Mouse (Mus musculus) midbrain, embryonic 10.5 days (tissue): ENCODE measurements at regions not wholly inside any gene's neighbourhood (a gene's known extent, or its start where the extent isn't known, plus 50 kb on each side); places are given as distances from the start of the nearest gene placed in this dataset.

ENCODE experiments used
- DNase-seq: peaks from one replicate; pipeline ENCODE4 v3.0.0-alpha.2; 2017; ENCODE audit warnings: low spot score
- H3K27ac ChIP-seq: fragments of 300-500 bp; sonication (generic); replicated peaks from 2 replicates; pipeline ENCODE4 v1.5.1; 2016; ENCODE audit warnings: mild to moderate bottlenecking
- H3K27me3 ChIP-seq: fragments of 300-500 bp; sonication (generic); 2 replicates; pipeline ENCODE4 v1.6.1; 2016; ENCODE audit warnings: low read depth, mild to moderate bottlenecking; ENCODE audit not compliant: poor library complexity, severe bottlenecking
- H3K36me3 ChIP-seq: fragments of 300-500 bp; sonication (generic); 2 replicates; pipeline ENCODE4 v1.6.1; 2016; ENCODE audit warnings: mild to moderate bottlenecking, moderate library complexity
- H3K4me1 ChIP-seq: fragments of 300-500 bp; sonication (generic); 2 replicates; pipeline ENCODE4 v1.6.1; 2016
- H3K4me3 ChIP-seq: fragments of 300-500 bp; sonication (generic); 2 replicates; pipeline ENCODE4 v1.5.1; 2016; ENCODE audit warnings: mild to moderate bottlenecking, moderate library complexity
- H3K9me3 ChIP-seq: fragments of 300-500 bp; sonication (generic); replicated peaks from 2 replicates; pipeline ENCODE4 v1.6.1; 2016; ENCODE audit warnings: mild to moderate bottlenecking
- WGBS: fragments of 180-500 bp; shearing (Covaris S2); methylation state at CpG from one replicate; pipeline ENCODE4 v1.1.7; 2016; 5-methylcytosine and 5-hydroxymethylcytosine counted together

- Histone ChIP-seq H3K9me3 (no peaks in the 10 kb centered on the region), H3K36me3 (no peaks in the 10 kb centered on the region)
- WGBS, result 81% methylated on average over 4 of the region's 4 CpGs
Observed at GRCm38 (mm10) chr4:22274178-22274577, 83.2 kb upstream of the Fbxl4 start.

DNA sequence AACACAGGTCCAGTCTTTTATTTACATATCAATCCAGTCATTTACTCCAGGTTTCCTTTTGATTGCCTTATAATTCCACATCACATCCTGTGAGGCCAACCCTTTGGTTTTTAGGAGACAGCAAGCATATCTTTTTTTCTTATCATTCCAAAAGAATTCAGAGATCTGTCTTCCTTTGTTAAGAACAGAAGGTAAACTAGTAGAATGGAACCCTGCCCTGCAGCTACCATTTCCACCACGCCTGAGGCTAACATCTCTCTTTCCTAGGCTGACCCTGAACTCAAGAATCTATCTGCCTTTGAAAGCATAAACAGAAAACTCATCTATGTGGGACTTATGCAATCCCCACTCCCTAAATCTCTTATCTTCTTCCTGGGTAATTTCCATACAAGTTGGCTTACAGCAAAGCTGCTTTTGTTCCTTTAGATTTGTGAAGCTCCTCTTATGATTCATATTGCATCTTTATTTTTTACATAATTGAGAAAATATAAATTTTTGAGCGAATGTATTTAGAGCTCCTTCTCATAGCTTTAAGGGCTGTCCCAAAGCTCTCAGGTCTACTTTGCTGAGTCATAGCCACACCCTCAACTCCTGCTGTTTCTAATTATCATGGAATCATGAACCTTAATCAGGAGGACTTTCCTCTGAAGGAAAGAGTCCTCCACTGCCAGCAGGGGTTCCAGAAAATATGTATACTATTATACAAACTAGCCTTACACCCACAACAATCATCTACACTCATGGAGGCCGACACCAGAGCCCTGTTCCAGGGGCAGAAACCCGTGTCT lies 74.6 kb upstream of the Fbxl4 start:
- Histone ChIP-seq H3K4me1 (no peaks in the 10 kb centered on the region), H3K4me3 (no peak overlapping the region), H3K36me3 (no peaks in the 10 kb centered on the region), H3K27me3 (no peaks in the 10 kb centered on the region), H3K27ac (no peak overlapping the region), H3K9me3 (no peaks in the 10 kb centered on the region)
- DNase-seq, result no peak
- WGBS, result 76% methylated on average over 4 of the region's 4 CpGs

More at GRCm38 (mm10) chr4:22274178-22274577, 83.2 kb upstream of the Fbxl4 start:
- no peak overlapping the region for H3K4me3 ChIP-seq
- H3K4me1 ChIP-seq, result no peaks in the 10 kb centered on the region
- no peak for DNase-seq
- H3K27ac ChIP-seq, result no peak overlapping the region
- no peaks in the 10 kb centered on the region for H3K27me3 ChIP-seq

GRCm38 (mm10) chr4:22292169-22292568 lies 65.2 kb upstream of the Fbxl4 start:
- Histone ChIP-seq H3K4me3 (no peak overlapping the region), H3K9me3 (no peaks in the 10 kb centered on the region), H3K27me3 (no peaks in the 10 kb centered on the region), H3K4me1 (no peaks in the 10 kb centered on the region), H3K36me3 (no peaks in the 10 kb centered on the region), H3K27ac (no peak overlapping the region)
- 68% methylated on average over 3 of the region's 3 CpGs for WGBS
- DNase-seq, result no peak

- no peak for DNase-seq
- no peak overlapping the region for H3K27ac ChIP-seq
- 93% methylated on average over 7 of the region's 7 CpGs for WGBS
- H3K9me3 ChIP-seq, result peaks cover 11% of the 10 kb centered on the region; the same call in 1 of the 2 replicates
- no peak overlapping the region for H3K4me3 ChIP-seq
- peaks cover 7% of the 10 kb centered on the region for H3K4me1 ChIP-seq
- H3K36me3 ChIP-seq, result no peaks in the 10 kb centered on the region
- no peaks in the 10 kb centered on the region for H3K27me3 ChIP-seq
Observed at GRCm38 (mm10) chr4:22300206-22300605, 57.1 kb upstream of the Fbxl4 start.

GRCm38 (mm10) chr4:22301148-22301942 lies 56.0 kb upstream of the Fbxl4 start:
- Histone ChIP-seq H3K27me3 (no peaks in the 10 kb centered on the region), H3K9me3 (peaks cover 11% of the 10 kb centered on the region; the same call in 1 of the 2 replicates), H3K27ac (no peak overlapping the region), H3K36me3 (no peaks in the 10 kb centered on the region), H3K4me3 (no peak overlapping the region), H3K4me1 (peaks cover 7% of the 10 kb centered on the region)
- DNase-seq, result no peak
- WGBS, result 72% methylated on average over 9 of the region's 9 CpGs

DNA sequence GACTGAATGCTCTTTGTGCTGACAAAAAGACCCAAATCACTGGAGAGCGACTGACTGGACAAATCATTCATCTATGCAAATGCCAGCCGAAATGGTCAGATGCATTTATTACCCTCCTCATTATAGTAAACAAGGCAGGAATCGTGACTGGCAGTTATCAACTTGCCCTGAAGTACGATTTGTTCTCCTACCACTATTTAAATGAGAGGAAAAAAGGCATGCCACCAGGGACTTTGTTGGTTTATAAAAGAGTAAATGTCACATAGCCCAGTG lies 55.5 kb upstream of the Fbxl4 start:
- no peak for DNase-seq
- Histone ChIP-seq H3K27ac (no peak overlapping the region), H3K36me3 (no peaks in the 10 kb centered on the region), H3K4me3 (no peak overlapping the region), H3K9me3 (peaks cover 11% of the 10 kb centered on the region; the same call in 1 of the 2 replicates), H3K4me1 (peaks cover 7% of the 10 kb centered on the region), H3K27me3 (no peaks in the 10 kb centered on the region)
- WGBS, result 75% methylated on average over 4 of the region's 4 CpGs

DNA sequence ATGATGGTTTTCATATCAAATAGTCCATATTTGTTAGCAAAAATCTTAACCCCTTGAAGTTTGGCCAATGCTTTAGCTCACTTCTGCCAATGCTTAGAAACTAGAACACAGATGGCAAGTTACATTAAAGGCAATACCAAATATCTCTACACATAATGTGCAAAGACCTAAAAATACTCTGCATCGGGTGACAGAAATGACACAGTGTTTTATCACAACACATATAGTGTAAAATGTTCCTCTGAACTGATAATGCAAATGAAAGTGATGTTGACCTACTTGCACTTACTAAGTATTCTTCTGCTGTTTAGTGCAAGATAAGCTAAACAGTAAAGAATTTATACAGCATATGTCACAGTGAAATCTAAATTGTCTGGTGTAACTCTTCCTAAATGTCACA lies 55.1 kb upstream of the Fbxl4 start:
- H3K9me3 ChIP-seq, result peaks cover 11% of the 10 kb centered on the region; the same call in 1 of the 2 replicates
- 90% methylated on average over 1 of the region's 1 CpGs for WGBS
- no peak overlapping the region for H3K4me3 ChIP-seq
- DNase-seq, result no peak
- H3K4me1 ChIP-seq, result peaks cover 7% of the 10 kb centered on the region
- no peaks in the 10 kb centered on the region for H3K27me3 ChIP-seq
- no peaks in the 10 kb centered on the region for H3K36me3 ChIP-seq
- H3K27ac ChIP-seq, result no peak overlapping the region
